ENCODE assay signal across 9 mouse cellular contexts in genomic region chrX:74367512-74367911, GRCm38 (mm10). TPM values are rescaled to one million over a fixed set of nuclear protein-coding genes. Genes with fewer than 3 reads are reported as not detected.
A peak's percentile ranks its signal among the peaks of the same experiment; 100 is the strongest.
DNase-seq lines count a peak whose midpoint lies in the region; ATAC-seq and TF ChIP-seq lines count a peak whose summit lies in the region.
"Had no signal": no experiment of that assay in that cellular context is flagged by ENCODE, and none has a peak within 500 bp of the region (broad histone marks: within the 10 kb centered on the region; RNA-seq: fewer than 3 reads in every experiment).

No protein-coding gene starts in this region.

- peak overlapping the region; percentile 51; the same call in 1 of the 2 replicates for H3K27ac ChIP-seq in liver, adult 2 months (replicated peaks; ENCODE audit: insufficient read depth, low read depth, low read length)
- H3K27ac ChIP-seq in embryonic facial prominence, embryonic 14.5 days (replicated peaks; ENCODE audit: low read depth, low read length), result 0 out of 2 replicates have a peak overlapping the region, but pooled peaks have one; percentile 78
- 0 out of 2 replicates have a peak overlapping the region, but pooled peaks have one; percentile 65 for H3K27ac ChIP-seq in intestine, embryonic 14.5 days (ENCODE audit: low read depth)

- TF ChIP-seq POLR2A in liver, adult 2 months (IDR thresholded peaks at IDR 0.05; ENCODE audit: extremely low read depth, insufficient read depth, low read length), result no peak
- TF ChIP-seq POLR2A in myocyte (IDR thresholded peaks at IDR 0.05; ENCODE audit: insufficient read length, low read depth), result no peak

- H3K4me2 ChIP-seq in embryonic facial prominence, embryonic 14.5 days (ENCODE audit: low read depth, low read length), result peak overlapping the region; percentile 64
- peak overlapping the region; percentile 59 for H3K4me2 ChIP-seq in intestine, embryonic 14.5 days (ENCODE audit: low read length)
- peak overlapping the region; percentile 73 for H3K4me2 ChIP-seq in myocyte (ENCODE audit: low read depth)

- WGBS in liver, adult 2 months, result 42% methylated on average over 10 of the region's 10 CpGs
- 64% methylated on average over 10 of the region's 10 CpGs for WGBS in embryonic facial prominence, embryonic 14.5 days
- 60% methylated on average over 10 of the region's 10 CpGs for WGBS in intestine, embryonic 14.5 days

- H3K27me3 ChIP-seq in liver, adult 2 months (ENCODE audit: control insufficient read depth, insufficient read depth, low read length), result no peaks in the 10 kb centered on the region
- no peaks in the 10 kb centered on the region for H3K27me3 ChIP-seq in embryonic facial prominence, embryonic 14.5 days (replicated peaks; ENCODE audit: control insufficient read depth, insufficient read depth, low read length)
- no peaks in the 10 kb centered on the region for H3K27me3 ChIP-seq in intestine, embryonic 14.5 days (replicated peaks; ENCODE audit: control insufficient read depth, insufficient read depth, low read length)
- H3K27me3 ChIP-seq in myocyte (ENCODE audit: control insufficient read depth, insufficient read depth, insufficient read length), result no peaks in the 10 kb centered on the region

- peak overlapping the region; percentile 33 for H3ac ChIP-seq in myocyte (ENCODE audit: control insufficient read depth, insufficient read length)

- peaks cover 6% of the 10 kb centered on the region; the same call in 1 of the 2 replicates for H3K36me3 ChIP-seq in liver, adult 2 months (ENCODE audit: control insufficient read depth, insufficient read depth, low read length)
- 0 out of 2 replicates have a peak, but pooled peaks cover 12% of the 10 kb centered on the region for H3K36me3 ChIP-seq in embryonic facial prominence, embryonic 14.5 days (ENCODE audit: control insufficient read depth, insufficient read depth, low read length)
- peaks cover 14% of the 10 kb centered on the region for H3K36me3 ChIP-seq in intestine, embryonic 14.5 days (ENCODE audit: control insufficient read depth, insufficient read depth, low read length)
- H3K36me3 ChIP-seq in myocyte (ENCODE audit: control insufficient read depth, insufficient read depth), result no peaks in the 10 kb centered on the region

- no peaks in the 10 kb centered on the region for H3K79me2 ChIP-seq in liver, adult 2 months (ENCODE audit: control insufficient read depth, insufficient read depth, low read length)
- H3K79me2 ChIP-seq in myocyte (ENCODE audit: control insufficient read depth, insufficient read depth), result peaks cover 7% of the 10 kb centered on the region

- H3K9me3 ChIP-seq in embryonic facial prominence, embryonic 14.5 days (ENCODE audit: control insufficient read depth, low read length), result no peaks in the 10 kb centered on the region
- H3K9me3 ChIP-seq in intestine, embryonic 14.5 days (ENCODE audit: control insufficient read depth, low read length), result no peaks in the 10 kb centered on the region

- peak overlapping the region; percentile 78 for H3K9ac ChIP-seq in liver, adult 2 months (ENCODE audit: low read depth, low read length)
- H3K9ac ChIP-seq in embryonic facial prominence, embryonic 14.5 days (ENCODE audit: low read depth, low read length), result peak overlapping the region; percentile 81
- H3K9ac ChIP-seq in intestine, embryonic 14.5 days (ENCODE audit: low read length), result peak overlapping the region; percentile 65

- ATAC-seq in embryonic facial prominence, embryonic 14.5 days (ENCODE audit: low read depth), result no peak
- ATAC-seq in intestine, embryonic 14.5 days (replicated peaks; ENCODE audit: low FRiP score, low TSS enrichment, low read depth), result no peak

- peaks cover 10% of the 10 kb centered on the region for H3K4me1 ChIP-seq in liver, adult 2 months (ENCODE audit: control insufficient read depth, insufficient read depth, low read length)
- H3K4me1 ChIP-seq in embryonic facial prominence, embryonic 14.5 days (ENCODE audit: control insufficient read depth, insufficient read depth, low read length), result no peaks in the 10 kb centered on the region
- no peaks in the 10 kb centered on the region; the same call in 1 of the 2 replicates for H3K4me1 ChIP-seq in intestine, embryonic 14.5 days (replicated peaks; ENCODE audit: control insufficient read depth, insufficient read depth, low read length)

- no peak for TF ChIP-seq CTCF in liver, adult 2 months (IDR thresholded peaks at IDR 0.05; ENCODE audit: low read depth, low read length)

- peak overlapping the region; percentile 80 for H3K4me3 ChIP-seq in liver, adult 2 months (ENCODE audit: insufficient read depth, low read depth, low read length)
- peak overlapping the region; percentile 56 for H3K4me3 ChIP-seq in embryonic facial prominence, embryonic 14.5 days (ENCODE audit: low read depth, low read length)
- H3K4me3 ChIP-seq in intestine, embryonic 14.5 days (ENCODE audit: low read depth, low read length), result peak overlapping the region; percentile 54
- peak overlapping the region; percentile 60 for H3K4me3 ChIP-seq in myocyte

- DNase-seq in liver, adult 2 months (ENCODE audit: extremely low read depth, low read depth, low spot score), result no peak
- no peak for DNase-seq in liver
- no peak for DNase-seq in embryonic facial prominence, embryonic 14.5 days (ENCODE audit: low spot score)
- DNase-seq in intestine, embryonic 14.5 days (ENCODE audit: low spot score), result no peak
- DNase-seq in urinary bladder, postnatal 10 days (ENCODE audit: low spot score), result no peak
- no peak for DNase-seq in natural killer cell, adult 2 months (ENCODE audit: low spot score in 2 of 2)
- DNase-seq in layer of hippocampus, postnatal 10 days (ENCODE audit: low spot score in 2 of 2), result no peak
- DNase-seq: kidney, adult 11 months had no signal

TF ChIP-seq in myocyte, 11 proteins besides CTCF, POLR2A, EP300 and RAD21:
- TF ChIP-seq SRF (IDR thresholded peaks at IDR 0.05; ENCODE audit: control insufficient read depth, insufficient read length, low read depth) (no peak), REST (IDR thresholded peaks at IDR 0.05; ENCODE audit: insufficient read depth, insufficient read length) (no peak), POLR2AphosphoS2 (IDR thresholded peaks at IDR 0.05; ENCODE audit: insufficient read length, low read depth) (no peak), USF1 (IDR thresholded peaks at IDR 0.05; ENCODE audit: low read depth) (no peak), E2F4 (IDR thresholded peaks at IDR 0.05; ENCODE audit: insufficient read depth) (no peak), MYOD1 (IDR thresholded peaks at IDR 0.05; ENCODE audit: control insufficient read depth in 1 of 3, insufficient read length in 2 of 3, low read depth in 2 of 3) (no peak)

RNA-seq across cellular contexts. Expression of gene Ubl4a, which starts 5.5 kb away (rescaled TPM):
- total RNA-seq in liver, adult 2 months (2014; rRNA removed), result 14.0 and 17.0 TPM in 2 replicates
- 29.2 and 33.6 TPM in 2 replicates for polyA plus RNA-seq in liver, adult 2 months (2012; rRNA removed)
- polyA plus RNA-seq in embryonic facial prominence, embryonic 14.5 days (2014; fragmentation: Nextera tagmentation; extraction: Ambion mirVana), result 78.8 and 83.5 TPM in 2 replicates
- polyA plus RNA-seq in intestine, embryonic 14.5 days (2014; fragmentation: Nextera tagmentation; extraction: Ambion mirVana), result 74.7 and 79.1 TPM in 2 replicates
- polyA plus RNA-seq in myocyte (2012; fragmentation: generic; extraction: Trizol), result 51.5 TPM
- total RNA-seq in layer of hippocampus, postnatal 10 days (2021), result 10 to 100 TPM; 51.9 to 54.7 TPM

RNA-seq across cellular contexts. Expression of gene Slc10a3, which starts 5.6 kb away (rescaled TPM):
- 2.8 and 3.2 TPM in 2 replicates for total RNA-seq in liver, adult 2 months (2014; rRNA removed)
- 6.3 and 8.4 TPM in 2 replicates for polyA plus RNA-seq in liver, adult 2 months (2012; rRNA removed)
- polyA plus RNA-seq in embryonic facial prominence, embryonic 14.5 days (2014; fragmentation: Nextera tagmentation; extraction: Ambion mirVana), result 21.4 and 22.5 TPM in 2 replicates
- polyA plus RNA-seq in intestine, embryonic 14.5 days (2014; fragmentation: Nextera tagmentation; extraction: Ambion mirVana), result 16.8 and 18.7 TPM in 2 replicates
- polyA plus RNA-seq in myocyte (2012; fragmentation: generic; extraction: Trizol), result 11.2 TPM
- total RNA-seq in layer of hippocampus, postnatal 10 days (2021), result 1 to 10 TPM; 2.3 to 2.5 TPM

RNA-seq across cellular contexts. Expression of gene Lage3, which starts 14.1 kb away (rescaled TPM):
- 28.7 and 32.2 TPM in 2 replicates for total RNA-seq in liver, adult 2 months (2014; rRNA removed)
- polyA plus RNA-seq in liver, adult 2 months (2012; rRNA removed), result 35.3 and 38.2 TPM in 2 replicates
- 94.0 and 104 TPM in 2 replicates for polyA plus RNA-seq in embryonic facial prominence, embryonic 14.5 days (2014; fragmentation: Nextera tagmentation; extraction: Ambion mirVana)
- polyA plus RNA-seq in intestine, embryonic 14.5 days (2014; fragmentation: Nextera tagmentation; extraction: Ambion mirVana), result 99.2 and 108 TPM in 2 replicates
- polyA plus RNA-seq in myocyte (2012; fragmentation: generic; extraction: Trizol), result 41.6 TPM
- total RNA-seq in layer of hippocampus, postnatal 10 days (2021), result 10 to 100 TPM; 32.2 to 37.2 TPM

RNA-seq across cellular contexts. Expression of gene Fam3a, which starts 25.6 kb away (rescaled TPM):
- 5.8 and 8.1 TPM in 2 replicates for total RNA-seq in liver, adult 2 months (2014; rRNA removed)
- 22.7 and 24.1 TPM in 2 replicates for polyA plus RNA-seq in liver, adult 2 months (2012; rRNA removed)
- 38.4 and 43.0 TPM in 2 replicates for polyA plus RNA-seq in embryonic facial prominence, embryonic 14.5 days (2014; fragmentation: Nextera tagmentation; extraction: Ambion mirVana)
- 35.6 and 36.7 TPM in 2 replicates for polyA plus RNA-seq in intestine, embryonic 14.5 days (2014; fragmentation: Nextera tagmentation; extraction: Ambion mirVana)
- polyA plus RNA-seq in myocyte (2012; fragmentation: generic; extraction: Trizol), result 19.5 TPM
- 10 to 100 TPM; 17.0 to 23.0 TPM for total RNA-seq in layer of hippocampus, postnatal 10 days (2021)

RNA-seq across cellular contexts. Expression of gene Ikbkg, which starts 25.6 kb away (rescaled TPM):
- 50.5 and 68.5 TPM in 2 replicates for total RNA-seq in liver, adult 2 months (2014; rRNA removed)
- polyA plus RNA-seq in liver, adult 2 months (2012; rRNA removed), result 24.3 and 32.8 TPM in 2 replicates
- polyA plus RNA-seq in embryonic facial prominence, embryonic 14.5 days (2014; fragmentation: Nextera tagmentation; extraction: Ambion mirVana), result 20.7 and 25.4 TPM in 2 replicates
- polyA plus RNA-seq in intestine, embryonic 14.5 days (2014; fragmentation: Nextera tagmentation; extraction: Ambion mirVana), result 20.2 TPM in 2 replicates
- polyA plus RNA-seq in myocyte (2012; fragmentation: generic; extraction: Trizol), result 24.7 TPM
- 10 to 100 TPM; 45.4 to 51.6 TPM for total RNA-seq in layer of hippocampus, postnatal 10 days (2021)
